Mouse (Mus musculus): ENCODE measurements around the gene Prickle2. TPM values are rescaled to one million over a fixed set of nuclear protein-coding genes. Genes with fewer than 3 reads are reported as not detected.

Prickle2 gene
- polyA plus RNA-seq, 1 experiment: 12.7 TPM

DNA sequence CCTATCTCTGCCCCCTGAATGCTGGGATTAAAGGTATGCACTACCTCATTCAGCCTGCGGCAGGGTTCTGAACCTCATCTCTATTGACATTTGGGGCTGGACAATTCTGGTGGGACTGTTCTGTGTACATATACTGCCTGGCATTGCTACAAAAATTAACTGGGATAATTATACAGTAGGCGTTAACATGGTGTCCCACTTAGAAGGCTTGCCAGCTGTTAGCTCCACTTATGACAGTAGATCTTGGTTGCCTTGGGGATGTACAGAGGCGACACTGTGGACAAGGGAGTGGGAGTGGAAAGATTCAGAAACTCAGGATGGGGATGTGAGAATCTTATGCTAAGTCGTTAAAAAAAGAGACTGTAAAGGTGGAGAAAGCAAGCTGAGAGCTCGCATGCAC, 311.3 kb downstream of the Prickle2 start:
- Histone ChIP-seq H3K4me3 (replicated peaks; ENCODE audit: insufficient read depth, low read depth, low read length) (no peak overlapping the region), H3K27ac (ENCODE audit: insufficient read depth, low read length) (no peak overlapping the region), H3K27me3 (ENCODE audit: control insufficient read depth, insufficient read depth, low read length) (no peaks in the 10 kb centered on the region; the same call in 1 of the 2 replicates), H3K4me1 (ENCODE audit: control insufficient read depth, insufficient read depth, low read length) (no peaks in the 10 kb centered on the region)
- TF ChIP-seq CTCF (IDR thresholded peaks at IDR 0.05; ENCODE audit: borderline replicate concordance, insufficient read depth, low read depth, low read length) (no peak), POLR2A (IDR thresholded peaks at IDR 0.05; ENCODE audit: borderline replicate concordance, insufficient read depth, low read length) (no peak)
- no peak for DNase-seq
- 72% methylated on average over 5 of the region's 5 CpGs for WGBS

DNA sequence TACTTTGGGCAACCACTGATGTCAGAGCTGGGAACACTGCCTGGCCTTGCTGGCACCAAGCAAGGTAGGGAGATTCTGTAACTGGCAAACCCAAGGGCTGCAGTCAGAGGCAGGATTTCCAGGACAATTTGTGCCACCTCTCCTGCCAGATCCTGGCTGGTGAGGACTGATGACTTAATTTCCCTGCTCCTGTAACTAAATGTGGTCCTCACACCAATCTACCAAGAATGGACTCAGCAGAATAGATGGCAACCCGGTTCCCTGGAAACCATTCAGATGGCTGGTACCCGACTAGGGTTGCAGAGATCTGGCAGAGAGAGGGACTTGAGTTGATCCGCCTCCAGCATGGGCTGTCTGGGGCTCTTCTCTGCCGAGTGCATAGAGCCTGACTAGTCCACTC, 315.6 kb downstream of the Prickle2 start:
- Histone ChIP-seq H3K27me3 (ENCODE audit: control insufficient read depth, insufficient read depth, low read length) (no peaks in the 10 kb centered on the region; the same call in 1 of the 2 replicates), H3K4me3 (replicated peaks; ENCODE audit: insufficient read depth, low read depth, low read length) (no peak overlapping the region), H3K4me1 (ENCODE audit: control insufficient read depth, insufficient read depth, low read length) (no peaks in the 10 kb centered on the region), H3K27ac (ENCODE audit: insufficient read depth, low read length) (no peak overlapping the region)
- TF ChIP-seq CTCF (IDR thresholded peaks at IDR 0.05; ENCODE audit: borderline replicate concordance, insufficient read depth, low read depth, low read length): no peak
- DNase-seq: peak; percentile 28 to 61
- WGBS: 13% methylated on average over 4 of the region's 4 CpGs

DNA sequence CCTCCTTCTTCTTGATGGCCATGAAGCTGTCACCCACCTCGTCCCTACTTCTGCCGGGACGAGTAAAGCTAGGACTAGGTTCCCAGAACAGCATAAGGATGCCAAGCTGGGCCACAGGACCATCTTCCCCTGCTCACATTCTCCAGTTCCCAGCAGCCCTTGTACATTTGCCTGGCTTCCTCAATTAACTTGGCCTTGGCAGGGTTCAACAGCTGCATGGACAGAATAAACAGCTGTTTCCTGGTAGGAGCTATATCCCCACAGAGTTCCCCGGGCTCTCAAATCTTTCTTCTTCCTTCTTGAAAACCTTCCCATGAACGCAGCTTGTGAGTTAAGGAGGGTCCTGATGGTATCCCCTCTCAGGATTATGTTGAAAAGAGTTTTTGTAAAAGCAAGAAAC, 317.3 kb downstream of the Prickle2 start:
- Histone ChIP-seq H3K27ac (ENCODE audit: insufficient read depth, low read length) (no peak overlapping the region), H3K4me1 (ENCODE audit: control insufficient read depth, insufficient read depth, low read length) (no peaks in the 10 kb centered on the region), H3K27me3 (ENCODE audit: control insufficient read depth, insufficient read depth, low read length) (no peaks in the 10 kb centered on the region; the same call in 1 of the 2 replicates), H3K4me3 (replicated peaks; ENCODE audit: insufficient read depth, low read depth, low read length) (no peak overlapping the region)
- WGBS: 76% methylated on average over 5 of the region's 5 CpGs
- TF ChIP-seq CTCF (IDR thresholded peaks at IDR 0.05; ENCODE audit: borderline replicate concordance, insufficient read depth, low read depth, low read length): no peak
- no peak for TF ChIP-seq POLR2A (IDR thresholded peaks at IDR 0.05; ENCODE audit: borderline replicate concordance, insufficient read depth, low read length)
- no peak for DNase-seq

DNA sequence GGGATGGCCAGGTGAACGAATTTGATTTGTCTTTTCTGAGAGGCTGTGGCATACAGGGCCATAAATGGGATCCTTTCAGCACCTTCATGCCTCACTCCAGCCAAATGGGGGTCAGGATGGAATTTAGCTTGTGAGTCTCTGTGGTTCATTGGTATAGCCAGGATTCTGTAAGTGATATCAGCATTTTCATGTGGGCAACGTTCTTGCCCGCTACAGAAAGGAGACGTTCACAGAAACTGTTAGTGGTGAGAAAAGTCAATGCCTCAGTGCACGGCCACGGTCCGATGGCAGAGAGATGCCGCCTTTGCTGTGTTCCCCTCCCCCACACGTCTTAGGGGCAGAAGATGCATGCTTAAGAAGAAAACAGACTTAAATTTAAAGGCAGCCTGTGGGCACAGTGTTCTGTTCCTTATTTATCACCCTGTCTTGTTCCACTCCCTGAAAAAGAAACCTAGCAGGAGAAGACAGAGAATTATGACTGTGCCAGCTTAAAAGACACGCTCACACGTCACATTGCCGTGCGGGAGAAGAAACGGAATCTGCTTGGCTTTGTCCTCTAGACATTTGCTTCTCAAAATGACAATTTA, 322.7 kb downstream of the Prickle2 start:
- Histone ChIP-seq H3K4me1 (ENCODE audit: control insufficient read depth, insufficient read depth, low read length) (no peaks in the 10 kb centered on the region), H3K4me3 (replicated peaks; ENCODE audit: insufficient read depth, low read depth, low read length) (no peak overlapping the region), H3K27ac (ENCODE audit: insufficient read depth, low read length) (no peak overlapping the region), H3K27me3 (ENCODE audit: control insufficient read depth, insufficient read depth, low read length) (no peaks in the 10 kb centered on the region; the same call in 1 of the 2 replicates)
- 74% methylated on average over 14 of the region's 14 CpGs for WGBS
- TF ChIP-seq POLR2A (IDR thresholded peaks at IDR 0.05; ENCODE audit: borderline replicate concordance, insufficient read depth, low read length): no peak
- TF ChIP-seq CTCF (IDR thresholded peaks at IDR 0.05; ENCODE audit: borderline replicate concordance, insufficient read depth, low read depth, low read length): no peak
- no peak for DNase-seq

DNA sequence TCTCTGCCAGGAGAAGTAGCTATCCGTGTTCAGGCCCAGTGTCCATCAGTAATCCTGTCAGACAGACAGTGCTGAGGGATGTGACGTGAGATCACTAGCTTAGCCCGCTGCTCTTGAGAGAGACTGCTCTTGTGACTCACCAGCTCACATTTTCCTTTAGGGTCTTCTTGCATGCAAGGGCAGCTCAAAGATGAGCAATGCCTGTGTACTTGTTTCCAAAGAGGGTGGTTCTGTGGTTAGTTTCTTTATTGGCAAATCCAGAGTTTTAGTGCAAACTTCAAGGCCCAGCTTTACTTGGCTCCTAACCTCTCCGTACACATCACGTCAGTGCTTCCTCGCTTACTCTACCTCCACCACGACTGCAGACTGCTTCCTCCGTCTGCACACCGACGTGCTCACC, 324.9 kb downstream of the Prickle2 start:
- TF ChIP-seq CTCF (IDR thresholded peaks at IDR 0.05; ENCODE audit: borderline replicate concordance, insufficient read depth, low read depth, low read length) (no peak), POLR2A (IDR thresholded peaks at IDR 0.05; ENCODE audit: borderline replicate concordance, insufficient read depth, low read length) (no peak)
- Histone ChIP-seq H3K27ac (ENCODE audit: insufficient read depth, low read length) (no peak overlapping the region), H3K4me1 (ENCODE audit: control insufficient read depth, insufficient read depth, low read length) (no peaks in the 10 kb centered on the region), H3K4me3 (replicated peaks; ENCODE audit: insufficient read depth, low read depth, low read length) (no peak overlapping the region), H3K27me3 (ENCODE audit: control insufficient read depth, insufficient read depth, low read length) (no peaks in the 10 kb centered on the region; the same call in 1 of the 2 replicates)
- no peak for DNase-seq
- WGBS: 72% methylated on average over 10 of the region's 10 CpGs

DNA sequence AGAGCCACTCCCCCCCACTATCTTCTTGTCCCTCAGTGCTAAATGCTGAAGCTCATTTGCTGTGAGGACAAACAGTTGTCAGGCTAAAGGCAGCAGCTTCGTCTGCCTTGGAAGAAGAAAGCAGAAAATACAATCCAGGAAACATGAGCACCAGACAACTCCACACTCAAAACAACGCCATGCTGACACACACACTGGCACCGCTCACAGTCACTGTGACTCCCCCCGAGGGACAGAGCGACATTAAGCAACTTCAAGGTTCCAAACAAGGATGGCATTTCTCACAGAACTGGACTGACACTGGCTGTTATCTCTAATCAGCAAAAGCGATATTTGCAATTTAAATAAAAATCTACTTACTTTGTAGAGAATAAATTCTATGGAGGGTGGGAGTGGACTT, 331.1 kb downstream of the Prickle2 start:
- WGBS: 90% methylated on average over 6 of the region's 6 CpGs
- Histone ChIP-seq H3K27me3 (ENCODE audit: control insufficient read depth, insufficient read depth, low read length) (no peaks in the 10 kb centered on the region), H3K27ac (ENCODE audit: insufficient read depth, low read length) (no peak overlapping the region), H3K4me1 (ENCODE audit: control insufficient read depth, insufficient read depth, low read length) (no peaks in the 10 kb centered on the region), H3K4me3 (replicated peaks; ENCODE audit: insufficient read depth, low read depth, low read length) (no peak overlapping the region)
- TF ChIP-seq CTCF (IDR thresholded peaks at IDR 0.05; ENCODE audit: borderline replicate concordance, insufficient read depth, low read depth, low read length) (no peak), POLR2A (IDR thresholded peaks at IDR 0.05; ENCODE audit: borderline replicate concordance, insufficient read depth, low read length) (no peak)
- DNase-seq: no peak

DNA sequence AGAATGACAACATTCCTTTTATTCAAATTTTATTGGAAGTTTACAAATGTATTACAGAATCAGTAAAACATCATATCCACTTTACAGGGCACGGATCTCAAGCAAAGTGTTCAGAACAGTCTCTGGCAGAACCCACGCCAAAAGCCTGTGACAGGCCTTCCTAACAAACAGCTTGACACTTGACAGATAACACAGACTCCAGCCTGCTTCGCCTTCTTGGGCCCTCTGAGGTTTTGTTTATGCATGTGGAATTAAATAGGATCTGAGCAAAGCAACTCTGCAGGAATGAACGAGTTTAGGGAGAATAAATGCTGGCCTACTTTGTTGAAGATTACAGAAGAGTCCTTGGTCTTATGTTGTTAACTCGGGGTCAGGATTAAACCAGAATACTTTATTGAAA, 335.1 kb downstream of the Prickle2 start:
- no peak overlapping the region for H3K4me3 ChIP-seq (replicated peaks; ENCODE audit: insufficient read depth, low read depth, low read length)
- no peak for DNase-seq
- H3K27ac ChIP-seq (ENCODE audit: insufficient read depth, low read length): no peak overlapping the region
- 58% methylated on average over 5 of the region's 5 CpGs for WGBS
- H3K4me1 ChIP-seq (ENCODE audit: control insufficient read depth, insufficient read depth, low read length): no peaks in the 10 kb centered on the region
- TF ChIP-seq CTCF (IDR thresholded peaks at IDR 0.05; ENCODE audit: borderline replicate concordance, insufficient read depth, low read depth, low read length) (no peak), POLR2A (IDR thresholded peaks at IDR 0.05; ENCODE audit: borderline replicate concordance, insufficient read depth, low read length) (no peak)
- H3K27me3 ChIP-seq (ENCODE audit: control insufficient read depth, insufficient read depth, low read length): no peaks in the 10 kb centered on the region

DNA sequence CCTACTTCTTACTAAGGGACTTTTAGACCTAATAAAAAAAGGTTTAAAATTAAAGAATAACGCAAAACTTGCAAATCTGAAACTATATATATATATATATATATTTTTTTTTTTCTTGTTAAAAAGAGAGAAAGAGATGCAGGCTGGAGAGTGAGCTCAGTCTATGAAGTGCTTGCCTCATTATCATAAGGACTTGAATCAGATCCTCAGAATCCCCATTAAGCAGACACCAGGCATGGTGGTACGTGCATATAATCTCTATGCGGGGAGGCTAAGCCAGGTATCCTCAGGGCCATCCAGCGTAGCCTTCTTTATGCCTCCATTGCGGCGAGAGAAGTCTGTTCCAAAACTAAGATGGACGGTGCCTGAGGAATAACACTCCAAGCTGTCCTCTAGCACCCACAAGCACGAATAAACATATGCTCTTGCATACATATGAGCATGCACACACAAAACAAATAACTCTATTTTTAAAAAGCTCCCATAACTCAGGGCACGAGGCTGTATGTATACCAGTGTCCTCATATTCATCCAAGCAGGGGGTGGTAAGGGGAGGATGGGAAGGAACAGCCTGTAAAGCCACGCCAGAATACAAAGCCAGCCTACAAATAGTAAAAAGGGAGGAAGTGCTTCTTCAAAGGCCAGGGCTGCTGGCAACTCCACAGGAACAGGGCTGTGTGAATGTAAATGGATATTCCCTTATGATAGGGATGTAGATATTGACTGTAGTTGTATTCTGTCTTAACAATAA, 358.5 kb downstream of the Prickle2 start:
- Histone ChIP-seq H3K27ac (ENCODE audit: insufficient read depth, low read length) (no peak overlapping the region), H3K4me3 (replicated peaks; ENCODE audit: insufficient read depth, low read depth, low read length) (no peak overlapping the region), H3K4me1 (ENCODE audit: control insufficient read depth, insufficient read depth, low read length) (no peaks in the 10 kb centered on the region), H3K27me3 (ENCODE audit: control insufficient read depth, insufficient read depth, low read length) (no peaks in the 10 kb centered on the region)
- TF ChIP-seq POLR2A (IDR thresholded peaks at IDR 0.05; ENCODE audit: borderline replicate concordance, insufficient read depth, low read length): no peak
- TF ChIP-seq CTCF (IDR thresholded peaks at IDR 0.05; ENCODE audit: borderline replicate concordance, insufficient read depth, low read depth, low read length): no peak
- no peak for DNase-seq
- WGBS: 79% methylated on average over 10 of the region's 10 CpGs
